Mouse (Mus musculus) stomach, embryonic 16.5 days (tissue): ENCODE results near the gene Irf2. TPM values are rescaled to one million over a fixed set of nuclear protein-coding genes. Genes with fewer than 3 reads are reported as not detected.
"Not testable (repeated sequence)": the region's sequence is repeated elsewhere in the genome, so short reads cannot be mapped to it uniquely, and the experiment has no call there.

Experiments
- ATAC-seq: fragments of 200-750 bp; cut with Nextera tagmentation; 2 replicates; pipeline ENCODE4 v1.8.0; 2017; ENCODE audit warnings: moderate number of reproducible peaks, moderate TSS enrichment; ENCODE audit not compliant: insufficient read depth, low FRiP score
- H3K27ac ChIP-seq: fragments of 300-500 bp; sonication (generic); 2 replicates; pipeline ENCODE4 v1.5.1; 2014; ENCODE audit warnings: low read length
- H3K27me3 ChIP-seq: fragments of 300-500 bp; sonication (generic); 2 replicates; pipeline ENCODE4 v1.6.1; 2014; ENCODE audit warnings: low read length, control low read depth, mixed read lengths; ENCODE audit not compliant: control insufficient read depth, insufficient read depth
- H3K36me3 ChIP-seq: fragments of 300-500 bp; sonication (generic); 2 replicates; pipeline ENCODE4 v1.6.1; 2014; ENCODE audit warnings: low read length; ENCODE audit not compliant: control insufficient read depth, insufficient read depth
- H3K4me1 ChIP-seq: fragments of 300-500 bp; sonication (generic); 2 replicates; pipeline ENCODE4 v1.6.1; 2014; ENCODE audit warnings: low read length, control low read depth, mixed read lengths; ENCODE audit not compliant: control insufficient read depth, insufficient read depth
- H3K4me2 ChIP-seq: fragments of 300-500 bp; sonication (generic); 2 replicates; pipeline ENCODE4 v1.6.1; 2014; ENCODE audit warnings: low read depth, low read length, mixed read lengths
- H3K4me3 ChIP-seq: fragments of 300-500 bp; sonication (generic); replicated peaks from 2 replicates; pipeline ENCODE4 v1.5.1; 2014; ENCODE audit warnings: mild to moderate bottlenecking, low read length
- H3K9ac ChIP-seq: fragments of 300-500 bp; sonication (generic); 2 replicates; pipeline ENCODE4 v1.6.1; 2014; ENCODE audit warnings: low read length
- H3K9me3 ChIP-seq: fragments of 300-500 bp; sonication (generic); replicated peaks from 2 replicates; pipeline ENCODE4 v1.6.1; 2016; ENCODE audit warnings: low read length, control low read depth; ENCODE audit not compliant: control insufficient read depth
- WGBS: fragments of 180-500 bp; shearing (Covaris S2); extraction: QIAGEN DNeasy Blood & Tissue Kit; methylation state at CpG from one replicate; pipeline ENCODE4 v1.1.7; 2014; 5-methylcytosine and 5-hydroxymethylcytosine counted together
- polyA plus RNA-seq: library from polyadenylated mRNA; unstranded; fragments of >200 nt; fragmentation: Nextera tagmentation; extraction: Ambion mirVana; gene quantifications from 2 replicates; pipeline ENCODE4 v1.2.1, GENCODE M21; 2015

Gene Irf2
- polyA plus RNA-seq, 1 experiment from 2014 or later, result 27.5 TPM

GRCm38 (mm10) chr8:46720656-46721055 lies 18.9 kb upstream of the Irf2 start:
- no peak overlapping the region for H3K4me2 ChIP-seq
- H3K27ac ChIP-seq, result no peak overlapping the region
- H3K4me1 ChIP-seq, result no peaks in the 10 kb centered on the region
- H3K4me3 ChIP-seq, result no peak overlapping the region
- WGBS, result 39% methylated on average over 4 of the region's 4 CpGs
- no peak overlapping the region for H3K9ac ChIP-seq
- no peaks in the 10 kb centered on the region for H3K9me3 ChIP-seq
- no peaks in the 10 kb centered on the region for H3K27me3 ChIP-seq
- ATAC-seq, result no peak
- H3K36me3 ChIP-seq, result no peaks in the 10 kb centered on the region

GRCm38 (mm10) chr8:46721065-46721845 lies 18.3 kb upstream of the Irf2 start:
- 81% methylated on average over 11 of the region's 11 CpGs for WGBS
- H3K4me3 ChIP-seq, result no peak overlapping the region
- H3K9me3 ChIP-seq, result no peaks in the 10 kb centered on the region
- H3K27ac ChIP-seq, result no peak overlapping the region
- no peaks in the 10 kb centered on the region for H3K36me3 ChIP-seq
- H3K9ac ChIP-seq, result no peak overlapping the region
- no peaks in the 10 kb centered on the region for H3K27me3 ChIP-seq
- no peak for ATAC-seq
- no peak overlapping the region for H3K4me2 ChIP-seq
- H3K4me1 ChIP-seq, result no peaks in the 10 kb centered on the region

GRCm38 (mm10) chr8:46722536-46722935 lies 17.0 kb upstream of the Irf2 start:
- ATAC-seq, result no peak

GRCm38 (mm10) chr8:46726383-46726782 lies 13.1 kb upstream of the Irf2 start:
- Histone ChIP-seq H3K4me1 (no peaks in the 10 kb centered on the region), H3K4me3 (no peak overlapping the region), H3K4me2 (no peak overlapping the region), H3K9me3 (no peaks in the 10 kb centered on the region), H3K36me3 (no peaks in the 10 kb centered on the region), H3K27me3 (no peaks in the 10 kb centered on the region), H3K27ac (no peak overlapping the region), H3K9ac (no peak overlapping the region)
- no peak for ATAC-seq
- WGBS, result 91% methylated on average over 2 of the region's 2 CpGs

More at GRCm38 (mm10) chr8:46722536-46722935, 17.0 kb upstream of the Irf2 start:
- H3K9me3 ChIP-seq, result no peaks in the 10 kb centered on the region
- no peak overlapping the region for H3K27ac ChIP-seq
- WGBS, result 38% methylated on average over 2 of the region's 2 CpGs
- H3K36me3 ChIP-seq, result no peaks in the 10 kb centered on the region
- no peaks in the 10 kb centered on the region for H3K27me3 ChIP-seq
- no peak overlapping the region for H3K4me3 ChIP-seq
- H3K9ac ChIP-seq, result no peak overlapping the region
- H3K4me1 ChIP-seq, result no peaks in the 10 kb centered on the region
- H3K4me2 ChIP-seq, result no peak overlapping the region

GRCm38 (mm10) chr8:46729671-46730070 lies 9.9 kb upstream of the Irf2 start:
- H3K36me3 ChIP-seq, result not testable (repeated sequence)
- WGBS, result 79% methylated on average over 1 of the region's 1 CpGs

GRCm38 (mm10) chr8:46732381-46732915 lies 7.1 kb upstream of the Irf2 start:
- Histone ChIP-seq H3K9me3 (0 out of 2 replicates have a peak, but pooled peaks cover 6% of the 10 kb centered on the region), H3K27ac (no peak overlapping the region), H3K36me3 (no peaks in the 10 kb centered on the region), H3K4me1 (no peaks in the 10 kb centered on the region), H3K4me3 (no peak overlapping the region), H3K27me3 (no peaks in the 10 kb centered on the region), H3K4me2 (no peak overlapping the region), H3K9ac (no peak overlapping the region)
- WGBS, result 81% methylated on average over 7 of the region's 7 CpGs
- ATAC-seq, result no peak

More at GRCm38 (mm10) chr8:46729671-46730070, 9.9 kb upstream of the Irf2 start:
- H3K9me3 ChIP-seq, ATAC-seq, H3K9ac ChIP-seq, H3K27ac ChIP-seq, H3K4me3 ChIP-seq, H3K4me1 ChIP-seq, H3K4me2 ChIP-seq, H3K27me3 ChIP-seq: not testable (repeated sequence)

DNA sequence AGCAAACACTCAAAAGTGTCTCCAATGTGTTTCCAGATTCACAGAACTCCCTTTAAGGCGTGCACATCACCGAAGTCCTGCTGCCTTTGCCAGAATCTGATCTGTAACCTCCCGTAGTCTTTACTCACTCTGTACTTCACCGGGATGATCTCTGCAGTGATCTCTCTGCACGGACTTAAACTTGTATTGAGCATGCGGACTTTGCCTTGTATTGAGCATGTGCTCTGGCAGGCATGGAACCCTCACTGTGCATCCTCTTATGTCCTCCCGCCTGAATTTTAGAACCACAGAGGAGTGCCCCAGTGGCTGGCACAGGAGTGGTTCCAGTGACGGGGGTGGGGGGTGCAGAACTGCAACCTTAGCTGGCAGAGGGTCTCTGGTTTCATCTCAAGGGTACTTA lies 5.9 kb upstream of the Irf2 start:
- Histone ChIP-seq H3K9me3 (0 out of 2 replicates have a peak, but pooled peaks cover 6% of the 10 kb centered on the region), H3K27me3 (no peaks in the 10 kb centered on the region), H3K4me2 (no peak overlapping the region), H3K4me1 (peaks cover 8% of the 10 kb centered on the region), H3K9ac (no peak overlapping the region), H3K4me3 (no peak overlapping the region), H3K36me3 (no peaks in the 10 kb centered on the region), H3K27ac (no peak overlapping the region)
- no peak for ATAC-seq
- WGBS, result 78% methylated on average over 8 of the region's 8 CpGs

- Histone ChIP-seq H3K4me1 (peaks cover 10% of the 10 kb centered on the region), H3K4me2 (no peak overlapping the region), H3K4me3 (no peak overlapping the region), H3K9ac (no peak overlapping the region), H3K9me3 (0 out of 2 replicates have a peak, but pooled peaks cover 6% of the 10 kb centered on the region), H3K27me3 (no peaks in the 10 kb centered on the region), H3K36me3 (no peaks in the 10 kb centered on the region), H3K27ac (no peak overlapping the region)
- 83% methylated on average over 11 of the region's 11 CpGs for WGBS
- ATAC-seq, result no peak
Measured at GRCm38 (mm10) chr8:46735505-46735904, 4.0 kb upstream of the Irf2 start.

DNA sequence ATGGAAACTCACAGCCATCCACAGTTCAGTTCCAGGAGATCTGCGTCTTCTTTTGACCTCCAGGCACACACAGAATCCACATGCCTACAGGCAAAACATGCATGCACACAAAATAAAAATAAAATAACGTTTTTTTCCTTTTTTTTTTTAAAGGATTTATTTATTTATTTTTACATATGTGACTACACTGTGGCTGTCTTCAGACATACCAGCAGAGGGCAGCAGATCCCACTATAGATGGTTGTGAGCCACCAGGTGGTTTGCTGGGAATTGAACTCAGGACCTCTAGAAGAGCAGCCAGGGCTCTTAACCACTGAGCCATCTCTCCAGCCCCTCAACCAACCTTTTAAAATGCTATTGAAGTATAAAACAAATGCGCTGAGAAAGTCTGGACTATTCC lies 3.3 kb upstream of the Irf2 start:
- WGBS, result 75% methylated on average over 3 of the region's 3 CpGs
- no peak for ATAC-seq

More for the DNA sequence above, 3.3 kb upstream of the Irf2 start:
- Histone ChIP-seq H3K9me3 (0 out of 2 replicates have a peak, but pooled peaks cover 6% of the 10 kb centered on the region), H3K27ac (no peak overlapping the region), H3K4me3 (no peak overlapping the region), H3K27me3 (no peaks in the 10 kb centered on the region), H3K4me1 (peaks cover 10% of the 10 kb centered on the region), H3K36me3 (no peaks in the 10 kb centered on the region), H3K4me2 (no peak overlapping the region), H3K9ac (no peak overlapping the region)
